Mouse (Mus musculus) heart, postnatal 0 days (tissue): ENCODE data around the gene 2310009B15Rik. TPM values are rescaled to one million over a fixed set of nuclear protein-coding genes. Genes with fewer than 3 reads are reported as not detected.

Experiments used
- ATAC-seq: fragments of 200-750 bp; cut with Nextera tagmentation; 2 replicates; pipeline ENCODE4 v1.8.0; 2017; ENCODE audit warnings: low read depth, moderate number of reproducible peaks, moderate library complexity; ENCODE audit not compliant: insufficient read depth
- DNase-seq: peaks from one replicate; pipeline ENCODE4 v3.0.0-alpha.2; 2016; ENCODE audit warnings: low spot score
- H3K27ac ChIP-seq: fragments of 300-500 bp; sonication (generic); 2 replicates; pipeline ENCODE4 v1.5.1; 2014; ENCODE audit warnings: low read depth, mild to moderate bottlenecking
- H3K27me3 ChIP-seq: fragments of 300-500 bp; sonication (generic); 2 replicates; pipeline ENCODE4 v1.6.1; 2014; ENCODE audit warnings: low read length, mixed read lengths; ENCODE audit not compliant: control insufficient read depth, insufficient read depth
- H3K36me3 ChIP-seq: fragments of 300-500 bp; sonication (generic); replicated peaks from 2 replicates; pipeline ENCODE4 v1.6.1; 2014; ENCODE audit warnings: low read length, mixed read lengths; ENCODE audit not compliant: control insufficient read depth, insufficient read depth
- H3K4me1 ChIP-seq: fragments of 300-500 bp; sonication (generic); 2 replicates; pipeline ENCODE4 v1.6.1; 2014; ENCODE audit warnings: antibody characterized with exemption; ENCODE audit not compliant: control insufficient read depth, insufficient read depth
- H3K4me2 ChIP-seq: fragments of 300-500 bp; sonication (generic); 2 replicates; pipeline ENCODE4 v1.6.1; 2014; ENCODE audit warnings: low read depth, mild to moderate bottlenecking, low read length, moderate library complexity
- H3K4me3 ChIP-seq: fragments of 300-500 bp; sonication (generic); 2 replicates; pipeline ENCODE4 v1.5.1; 2014; ENCODE audit warnings: low read depth, low read length
- H3K9ac ChIP-seq: fragments of 300-500 bp; sonication (generic); replicated peaks from 2 replicates; pipeline ENCODE4 v1.6.1; 2014; ENCODE audit warnings: low read depth, low read length, mixed read lengths
- H3K9me3 ChIP-seq: fragments of 300-500 bp; sonication (generic); replicated peaks from 2 replicates; pipeline ENCODE4 v1.6.1; 2016; ENCODE audit warnings: low read length; ENCODE audit not compliant: control insufficient read depth
- CTCF ChIP-seq: IDR thresholded peaks from 2 replicates; pipeline ENCODE4 v1.5.1; 2016; ENCODE audit warnings: antibody characterized with exemption, control low read depth, low read depth
- EP300 ChIP-seq: IDR thresholded peaks from 2 replicates; pipeline ENCODE4 v1.6.1; 2016; ENCODE audit warnings: antibody characterized with exemption, low read depth
- WGBS: fragments of 180-500 bp; shearing (Covaris S2); extraction: QIAGEN DNeasy Blood & Tissue Kit; methylation state at CpG from one replicate; pipeline ENCODE4 v1.1.7; 2014; 5-methylcytosine and 5-hydroxymethylcytosine counted together
- polyA plus RNA-seq: library from polyadenylated mRNA; unstranded; fragments of >200 nt; fragmentation: Nextera tagmentation; extraction: Ambion mirVana; gene quantifications from 2 replicates; pipeline ENCODE4 v1.2.1, GENCODE M21; 2015
- total RNA-seq: library from RNA; depleted of rRNA; stranded (reverse); fragments of >200 nt; gene quantifications from 2 replicates; pipeline ENCODE4 v1.2.3, GENCODE M21; 2014; ENCODE audit warnings: low replicate concordance

Gene 2310009B15Rik
- total and polyA plus RNA-seq, 2 experiments from 2014 or later = 30.8 to 42.7 TPM

GRCm38 (mm10) chr1:138896088-138896487, 39.4 kb upstream of the 2310009B15Rik start:
- Histone ChIP-seq H3K4me2 (no peak overlapping the region), H3K27me3 (no peaks in the 10 kb centered on the region), H3K27ac (no peak overlapping the region), H3K4me3 (no peak overlapping the region), H3K4me1 (no peaks in the 10 kb centered on the region), H3K36me3 (no peaks in the 10 kb centered on the region), H3K9ac (no peak overlapping the region), H3K9me3 (no peaks in the 10 kb centered on the region)
- no peak for ATAC-seq
- 66% methylated on average over 3 of the region's 3 CpGs for WGBS
- no peak for DNase-seq
- TF ChIP-seq CTCF (peak; percentile 31), EP300 (no peak)

GRCm38 (mm10) chr1:138877470-138878254, 21.0 kb upstream of the 2310009B15Rik start:
- no peak for DNase-seq
- Histone ChIP-seq H3K27ac (no peak overlapping the region), H3K36me3 (no peaks in the 10 kb centered on the region), H3K4me3 (no peak overlapping the region), H3K4me1 (no peaks in the 10 kb centered on the region), H3K9ac (no peak overlapping the region), H3K9me3 (no peaks in the 10 kb centered on the region), H3K27me3 (no peaks in the 10 kb centered on the region), H3K4me2 (no peak overlapping the region)
- no peak for ATAC-seq
- WGBS = 92% methylated on average over 14 of the region's 14 CpGs
- TF ChIP-seq CTCF (no peak), EP300 (no peak)

GRCm38 (mm10) chr1:138876371-138877045, 19.9 kb upstream of the 2310009B15Rik start:
- TF ChIP-seq EP300 (no peak), CTCF (no peak)
- H3K36me3 ChIP-seq = no peaks in the 10 kb centered on the region
- no peaks in the 10 kb centered on the region for H3K27me3 ChIP-seq
- no peak overlapping the region for H3K4me3 ChIP-seq
- DNase-seq (no peak), ATAC-seq (no peak)
- no peak overlapping the region for H3K9ac ChIP-seq
- no peak overlapping the region for H3K27ac ChIP-seq
- no peaks in the 10 kb centered on the region for H3K4me1 ChIP-seq
- H3K4me2 ChIP-seq = no peak overlapping the region
- H3K9me3 ChIP-seq = no peaks in the 10 kb centered on the region
- WGBS = 65% methylated on average over 16 of the region's 16 CpGs

- 0 out of 2 replicates have a peak, but pooled peaks cover 5% of the 10 kb centered on the region for H3K4me1 ChIP-seq
- H3K9ac ChIP-seq = no peak overlapping the region
- H3K36me3 ChIP-seq = no peaks in the 10 kb centered on the region
- H3K27me3 ChIP-seq = peaks cover 39% of the 10 kb centered on the region
- H3K9me3 ChIP-seq = no peaks in the 10 kb centered on the region
- TF ChIP-seq EP300 (no peak), CTCF (no peak)
- H3K27ac ChIP-seq = no peak overlapping the region
- 88% methylated on average over 1 of the region's 1 CpGs for WGBS
- ATAC-seq (no peak), DNase-seq (no peak)
- H3K4me3 ChIP-seq = no peak overlapping the region
- no peak overlapping the region for H3K4me2 ChIP-seq
Observed at GRCm38 (mm10) chr1:138850823-138851222, 5.8 kb downstream of the 2310009B15Rik start.

GRCm38 (mm10) chr1:138850161-138850539, 6.5 kb downstream of the 2310009B15Rik start:
- TF ChIP-seq EP300 = no peak
- no peak for TF ChIP-seq CTCF
- DNase-seq (no peak), ATAC-seq (no peak)
- H3K4me1 ChIP-seq = 0 out of 2 replicates have a peak, but pooled peaks cover 2% of the 10 kb centered on the region
- H3K4me2 ChIP-seq = no peak overlapping the region
- H3K36me3 ChIP-seq = no peaks in the 10 kb centered on the region
- H3K9me3 ChIP-seq = no peaks in the 10 kb centered on the region
- peaks cover 45% of the 10 kb centered on the region for H3K27me3 ChIP-seq
- H3K4me3 ChIP-seq = no peak overlapping the region
- WGBS = 56% methylated on average over 2 of the region's 4 CpGs
- H3K27ac ChIP-seq = no peak overlapping the region
- H3K9ac ChIP-seq = no peak overlapping the region
